Mouse (Mus musculus): Measurements from ENCODE around the gene Spata33. TPM values are rescaled to one million over a fixed set of nuclear protein-coding genes. Genes with fewer than 3 reads are reported as not detected.
"Not testable (repeated sequence)": the region's sequence is repeated elsewhere in the genome, so short reads cannot be mapped to it uniquely, and the experiment has no call there.

Gene Spata33
- 3.0 and 3.1 TPM in 2 replicates for polyA plus RNA-seq (2015; fragmentation: Nextera tagmentation; extraction: Ambion mirVana)

GRCm38 (mm10) chr8:123212321-123213117, at the start of gene Spata33, which contains the start of gene Chmp1a:
Gene Spata33 (plus strand): TSS chr8:123212832.
Gene Chmp1a (minus strand): TSS chr8:123212763.
- H3K27ac ChIP-seq, result peak within 1 kb of the TSS; percentile 58; the same call in 1 of the 2 replicates
- no peaks in the 10 kb centered on the region for H3K27me3 ChIP-seq (replicated peaks)
- peak; percentile 94 for ATAC-seq (ENCODE audit: insufficient read depth, low FRiP score, low read depth)
- H3K9ac ChIP-seq, result peak within 1 kb of the TSS; percentile 100
- peak within 1 kb of the TSS; percentile 98 for H3K4me3 ChIP-seq (replicated peaks)
- peaks cover 24% of the 10 kb centered on the region for H3K36me3 ChIP-seq
- whole genome bisulfite sequencing, result 2% methylated on average over 70 of the region's 76 CpGs
- peaks cover 13% of the 10 kb centered on the region for H3K4me1 ChIP-seq
- peak within 1 kb of the TSS; percentile 81 for H3K4me2 ChIP-seq
- H3K9me3 ChIP-seq, result no peaks in the 10 kb centered on the region

- H3K9me3 ChIP-seq, result no peaks in the 10 kb centered on the region
- H3K36me3 ChIP-seq, result no peaks in the 10 kb centered on the region
- WGBS, result 55% methylated on average over 3 of the region's 3 CpGs
- H3K27ac ChIP-seq, result no peak overlapping the region
- no peak overlapping the region for H3K4me2 ChIP-seq
- 0 out of 2 replicates have a peak, but pooled peaks cover 6% of the 10 kb centered on the region for H3K4me1 ChIP-seq
- no peaks in the 10 kb centered on the region for H3K27me3 ChIP-seq (replicated peaks)
- H3K4me3 ChIP-seq (replicated peaks), result no peak overlapping the region
- no peak for ATAC-seq (ENCODE audit: insufficient read depth, low FRiP score, low read depth)
- H3K9ac ChIP-seq, result no peak overlapping the region
Observed at GRCm38 (mm10) chr8:123181391-123181790, 31.2 kb upstream of the Spata33 start.

GRCm38 (mm10) chr8:123185566-123186409, 26.8 kb upstream of the Spata33 start, which contains the start of gene Dpep1:
Gene Dpep1 (plus strand): TSS chr8:123186242.
- Histone ChIP-seq H3K27me3 (replicated peaks) (no peaks in the 10 kb centered on the region), H3K36me3 (no peaks in the 10 kb centered on the region), H3K9me3 (no peaks in the 10 kb centered on the region), H3K4me2 (no peak within 1 kb of the TSS), H3K9ac (no peak within 1 kb of the TSS), H3K4me3 (replicated peaks) (no peak within 1 kb of the TSS), H3K27ac (peak within 1 kb of the TSS; percentile 68), H3K4me1 (peaks cover 14% of the 10 kb centered on the region; the same call in 1 of the 2 replicates)
- WGBS, result 21% methylated on average over 19 of the region's 19 CpGs
- no peak for ATAC-seq (ENCODE audit: insufficient read depth, low FRiP score, low read depth)

GRCm38 (mm10) chr8:123188006-123188405, 24.6 kb upstream of the Spata33 start:
- no peak for ATAC-seq (ENCODE audit: insufficient read depth, low FRiP score, low read depth)
- Histone ChIP-seq H3K27me3 (replicated peaks) (no peaks in the 10 kb centered on the region), H3K4me3 (replicated peaks) (no peak overlapping the region), H3K9me3 (no peaks in the 10 kb centered on the region), H3K4me2 (no peak overlapping the region), H3K36me3 (no peaks in the 10 kb centered on the region), H3K9ac (no peak overlapping the region), H3K27ac (no peak overlapping the region), H3K4me1 (peaks cover 19% of the 10 kb centered on the region; the same call in 1 of the 2 replicates)
- 82% methylated on average over 2 of the region's 2 CpGs for WGBS

- no peak for ATAC-seq (ENCODE audit: insufficient read depth, low FRiP score, low read depth)
- H3K9me3 ChIP-seq, result no peaks in the 10 kb centered on the region
- H3K27me3 ChIP-seq (replicated peaks), result no peaks in the 10 kb centered on the region
- no peak overlapping the region for H3K27ac ChIP-seq
- 64% methylated on average over 7 of the region's 7 CpGs for WGBS
- no peak overlapping the region for H3K4me3 ChIP-seq (replicated peaks)
- no peaks in the 10 kb centered on the region for H3K36me3 ChIP-seq
- no peak overlapping the region for H3K9ac ChIP-seq
- no peak overlapping the region for H3K4me2 ChIP-seq
- peaks cover 19% of the 10 kb centered on the region; the same call in 1 of the 2 replicates for H3K4me1 ChIP-seq
Observed at GRCm38 (mm10) chr8:123188841-123189240, 23.8 kb upstream of the Spata33 start.

GRCm38 (mm10) chr8:123190678-123191077, 22.0 kb upstream of the Spata33 start:
- no peak overlapping the region for H3K27ac ChIP-seq
- H3K4me1 ChIP-seq, result peaks cover 15% of the 10 kb centered on the region; the same call in 1 of the 2 replicates
- H3K9me3 ChIP-seq, result no peaks in the 10 kb centered on the region
- ATAC-seq (ENCODE audit: insufficient read depth, low FRiP score, low read depth), result peak; percentile 50; the same call in 1 of the 2 replicates
- WGBS, result 3% methylated on average over 9 of the region's 9 CpGs
- no peak overlapping the region for H3K9ac ChIP-seq
- peak overlapping the region; percentile 17 for H3K4me2 ChIP-seq
- no peak overlapping the region for H3K4me3 ChIP-seq (replicated peaks)
- no peaks in the 10 kb centered on the region for H3K36me3 ChIP-seq
- H3K27me3 ChIP-seq (replicated peaks), result no peaks in the 10 kb centered on the region

GRCm38 (mm10) chr8:123191908-123192307, 20.7 kb upstream of the Spata33 start:
- ATAC-seq (ENCODE audit: insufficient read depth, low FRiP score, low read depth), result no peak
- H3K4me3 ChIP-seq (replicated peaks), result no peak overlapping the region
- 46% methylated on average over 8 of the region's 8 CpGs for WGBS

GRCm38 (mm10) chr8:123193771-123194170, 18.9 kb upstream of the Spata33 start:
- WGBS, result 90% methylated on average over 9 of the region's 9 CpGs
- Histone ChIP-seq H3K9me3 (no peaks in the 10 kb centered on the region), H3K4me1 (peaks cover 13% of the 10 kb centered on the region; the same call in 1 of the 2 replicates), H3K36me3 (no peaks in the 10 kb centered on the region), H3K27ac (no peak overlapping the region), H3K27me3 (replicated peaks) (no peaks in the 10 kb centered on the region), H3K9ac (no peak overlapping the region), H3K4me3 (replicated peaks) (no peak overlapping the region), H3K4me2 (no peak overlapping the region)
- ATAC-seq (ENCODE audit: insufficient read depth, low FRiP score, low read depth), result no peak

More at GRCm38 (mm10) chr8:123191908-123192307, 20.7 kb upstream of the Spata33 start:
- Histone ChIP-seq H3K36me3 (no peaks in the 10 kb centered on the region), H3K4me1 (peaks cover 13% of the 10 kb centered on the region; the same call in 1 of the 2 replicates), H3K9me3 (no peaks in the 10 kb centered on the region), H3K27ac (no peak overlapping the region), H3K9ac (no peak overlapping the region), H3K4me2 (no peak overlapping the region), H3K27me3 (replicated peaks) (no peaks in the 10 kb centered on the region)

- not testable (repeated sequence) for H3K4me2 ChIP-seq; H3K4me3 ChIP-seq (replicated peaks); H3K9ac ChIP-seq; H3K4me1 ChIP-seq; H3K9me3 ChIP-seq; H3K27me3 ChIP-seq (replicated peaks); ATAC-seq (ENCODE audit: insufficient read depth, low FRiP score, low read depth); H3K27ac ChIP-seq; H3K36me3 ChIP-seq
- WGBS, result 74% methylated on average over 5 of the region's 5 CpGs
Observed at GRCm38 (mm10) chr8:123197016-123197415, 15.6 kb upstream of the Spata33 start.

DNA sequence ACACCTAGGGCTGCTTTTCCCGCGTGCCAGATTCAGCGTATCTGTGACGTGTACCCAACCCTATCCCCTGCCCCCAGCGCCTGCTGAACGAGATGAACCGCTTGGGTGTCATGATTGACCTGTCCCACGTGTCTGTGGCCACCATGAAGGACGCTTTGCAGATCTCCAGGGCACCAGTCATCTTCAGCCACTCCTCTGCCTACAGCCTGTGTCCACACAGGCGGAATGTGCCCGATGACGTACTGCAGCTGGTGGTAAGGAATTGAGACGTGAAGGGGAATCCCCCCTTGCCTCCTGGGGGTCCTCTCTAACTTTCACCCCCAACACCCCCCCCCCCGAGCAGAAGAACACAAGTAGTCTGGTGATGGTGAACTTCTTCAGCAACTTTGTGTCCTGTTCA, 12.8 kb upstream of the Spata33 start:
- Histone ChIP-seq H3K4me3 (replicated peaks) (no peak overlapping the region), H3K27me3 (replicated peaks) (no peaks in the 10 kb centered on the region), H3K27ac (no peak overlapping the region), H3K4me1 (no peaks in the 10 kb centered on the region), H3K9me3 (no peaks in the 10 kb centered on the region), H3K4me2 (no peak overlapping the region), H3K36me3 (no peaks in the 10 kb centered on the region), H3K9ac (no peak overlapping the region)
- WGBS, result 55% methylated on average over 14 of the region's 14 CpGs
- ATAC-seq (ENCODE audit: insufficient read depth, low FRiP score, low read depth), result no peak

DNA sequence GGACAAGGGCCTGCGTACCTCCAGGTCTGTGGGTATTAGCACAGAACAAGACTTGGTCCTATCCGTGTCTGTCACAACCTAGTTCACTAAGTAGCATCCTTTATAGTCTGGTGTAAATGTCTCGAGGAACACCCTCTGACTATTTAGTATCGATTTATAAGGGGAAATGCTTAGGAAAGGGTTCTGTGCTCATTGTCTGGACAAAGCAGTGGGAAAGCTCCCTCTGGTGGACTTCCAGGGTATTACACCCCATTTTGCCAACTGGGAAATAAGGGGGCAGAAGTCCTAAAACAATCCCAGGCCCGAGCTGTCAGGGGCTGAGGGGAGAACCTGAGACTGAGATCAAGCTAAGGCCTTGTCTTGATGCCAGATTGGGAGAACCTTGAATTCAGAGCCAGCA, 10.3 kb upstream of the Spata33 start:
- Histone ChIP-seq H3K4me3 (replicated peaks) (no peak overlapping the region), H3K9ac (no peak overlapping the region), H3K27me3 (replicated peaks) (no peaks in the 10 kb centered on the region), H3K36me3 (peaks cover 18% of the 10 kb centered on the region), H3K27ac (no peak overlapping the region), H3K4me2 (no peak overlapping the region), H3K4me1 (no peaks in the 10 kb centered on the region), H3K9me3 (no peaks in the 10 kb centered on the region)
- no peak for ATAC-seq (ENCODE audit: insufficient read depth, low FRiP score, low read depth)
- 25% methylated on average over 5 of the region's 5 CpGs for WGBS
